Mouse (Mus musculus) myocyte (in vitro differentiated cells): ENCODE data around the gene Dcun1d5. TPM values are rescaled to one million over a fixed set of nuclear protein-coding genes. Genes with fewer than 3 reads are reported as not detected.

Experiments used
- H3K27me3 ChIP-seq: one replicate; pipeline ENCODE4 v1.6.1; 2011; ENCODE audit not compliant: control insufficient read depth, insufficient read depth, insufficient read length
- H3K36me3 ChIP-seq: one replicate; pipeline ENCODE4 v1.6.1; 2011; ENCODE audit not compliant: control insufficient read depth, insufficient read depth
- H3K4me2 ChIP-seq: one replicate; pipeline ENCODE4 v1.6.1; 2011; ENCODE audit warnings: low read depth, control low read depth
- H3K4me3 ChIP-seq: one replicate; pipeline ENCODE4 v1.5.1; 2011; ENCODE audit warnings: mild to moderate bottlenecking, control low read depth, moderate library complexity
- H3K79me2 ChIP-seq: one replicate; pipeline ENCODE4 v1.6.1; 2011; ENCODE audit not compliant: control insufficient read depth, insufficient read depth
- H3ac ChIP-seq: one replicate; pipeline ENCODE4 v1.6.1; 2011; ENCODE audit not compliant: control insufficient read depth, insufficient read length
- CEBPB ChIP-seq: IDR thresholded peaks from 2 replicates; pipeline ENCODE4 v1.6.1; 2011; ENCODE audit warnings: mild to moderate bottlenecking, moderate library complexity; ENCODE audit not compliant: poor library complexity, insufficient read depth, severe bottlenecking
- E2F4 ChIP-seq: IDR thresholded peaks from one replicate; pipeline ENCODE4 v1.6.1; 2011; ENCODE audit warnings: mild to moderate bottlenecking, control low read depth, moderate library complexity; ENCODE audit not compliant: insufficient read depth
- MAX ChIP-seq: IDR thresholded peaks from one replicate; pipeline ENCODE4 v1.6.1; 2011; ENCODE audit warnings: low read depth, mild to moderate bottlenecking, control low read depth
- MYOD1 ChIP-seq, 3 experiments: IDR thresholded peaks; one replicate each; pipeline ENCODE4 v1.6.1; 2011; ENCODE audit warnings: control low read depth in 2 of 3, low read depth in 2 of 3, mild to moderate bottlenecking in 2 of 3, moderate library complexity in 1 of 3; ENCODE audit not compliant: insufficient read length in 2 of 3, control insufficient read depth in 1 of 3
- MYOG ChIP-seq, 3 experiments: IDR thresholded peaks; one replicate each; pipeline ENCODE4 v1.6.1; 2011; ENCODE audit warnings: control low read depth in 2 of 3, low read depth in 2 of 3, mild to moderate bottlenecking in 2 of 3; ENCODE audit not compliant: insufficient read length in 2 of 3, control insufficient read depth in 1 of 3, insufficient read depth in 1 of 3
- POLR2A ChIP-seq: IDR thresholded peaks from one replicate; pipeline ENCODE4 v1.6.1; 2011; ENCODE audit warnings: low read depth, mild to moderate bottlenecking, control low read depth, moderate library complexity; ENCODE audit not compliant: insufficient read length
- POLR2AphosphoS2 ChIP-seq: IDR thresholded peaks from one replicate; pipeline ENCODE4 v1.6.1; 2011; ENCODE audit warnings: low read depth, control low read depth; ENCODE audit not compliant: insufficient read length
- REST ChIP-seq: IDR thresholded peaks from one replicate; pipeline ENCODE4 v1.6.1; 2011; ENCODE audit warnings: mild to moderate bottlenecking, control low read depth, moderate library complexity; ENCODE audit not compliant: insufficient read depth, insufficient read length
- SRF ChIP-seq: IDR thresholded peaks from one replicate; pipeline ENCODE4 v1.6.1; 2011; ENCODE audit warnings: low read depth; ENCODE audit not compliant: control insufficient read depth, insufficient read length
- TCF12 ChIP-seq: IDR thresholded peaks from one replicate; pipeline ENCODE4 v1.6.1; 2011; ENCODE audit warnings: mild to moderate bottlenecking, control low read depth; ENCODE audit not compliant: poor library complexity, insufficient read depth, severe bottlenecking
- TCF3 ChIP-seq: IDR thresholded peaks from one replicate; pipeline ENCODE4 v1.6.1; 2011; ENCODE audit warnings: low read depth, control low read depth; ENCODE audit not compliant: insufficient read length
- USF1 ChIP-seq: IDR thresholded peaks from one replicate; pipeline ENCODE4 v1.6.1; 2011; ENCODE audit warnings: low read depth, mild to moderate bottlenecking, control low read depth, moderate library complexity
- polyA plus RNA-seq: library from polyadenylated mRNA; unstranded; fragments of >200 nt; fragmentation: generic; extraction: Trizol; gene quantifications from one replicate; pipeline ENCODE4 v1.2.1, GENCODE M21; 2012; ENCODE audit warnings: missing spikeins

Dcun1d5 gene
- 48.9 TPM for polyA plus RNA-seq

- Histone ChIP-seq H3K4me3 (peak within 1 kb of the TSS; percentile 78), H3K27me3 (no peaks in the 10 kb centered on the region), H3K36me3 (peaks cover 4% of the 10 kb centered on the region), H3K4me2 (peak within 1 kb of the TSS; percentile 91), H3K79me2 (peaks cover 52% of the 10 kb centered on the region), H3ac (peak within 1 kb of the TSS; percentile 71)
- TF ChIP-seq POLR2A (peak; percentile 87), POLR2AphosphoS2 (peak; percentile 79), TCF12 (no peak), MAX (no peak), USF1 (no peak)
Measured at GRCm38 (mm10) chr9:7184172-7184896, at the start of gene Dcun1d5, which contains the start of gene Dync2h1. Gene Dcun1d5, plus strand, starts transcription at chr9:7184520. Gene Dync2h1, minus strand, starts transcription at chr9:7184446.

DNA sequence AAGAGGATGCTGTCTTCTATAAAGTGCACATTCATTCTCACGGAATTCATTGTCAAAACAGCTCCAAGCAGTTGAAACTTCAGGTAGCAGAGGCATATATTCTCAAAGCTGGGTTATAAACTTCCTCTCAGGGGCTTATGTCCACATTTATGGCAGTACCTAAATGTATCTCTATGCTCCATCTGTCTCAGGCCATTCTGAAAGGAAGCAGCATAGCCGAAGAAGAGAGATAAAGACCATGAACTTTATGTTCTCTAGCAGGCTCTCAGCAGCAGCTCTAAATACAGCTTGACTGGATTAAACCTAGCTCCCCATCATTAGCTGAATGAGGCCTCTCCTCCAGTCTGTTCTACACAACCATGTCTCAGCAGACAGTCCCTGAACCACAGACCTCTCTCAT is 29.9 kb upstream of the Dcun1d5 start:
- Histone ChIP-seq H3K4me3 (no peak overlapping the region), H3K27me3 (no peaks in the 10 kb centered on the region), H3ac (no peak overlapping the region), H3K4me2 (no peak overlapping the region), H3K36me3 (peaks cover 14% of the 10 kb centered on the region), H3K79me2 (no peaks in the 10 kb centered on the region)
- no peak for TF ChIP-seq CEBPB
- no peak for TF ChIP-seq MYOG (IDR thresholded peaks at IDR 0.05; ENCODE audit: control insufficient read depth in 1 of 3, insufficient read depth in 1 of 3, insufficient read length in 2 of 3, low read depth in 2 of 3)
- TF ChIP-seq MAX: no peak
- TF ChIP-seq SRF: no peak
- no peak for TF ChIP-seq POLR2A
- no peak for TF ChIP-seq REST
- TF ChIP-seq MYOD1 (IDR thresholded peaks at IDR 0.05; ENCODE audit: control insufficient read depth in 1 of 3, insufficient read length in 2 of 3, low read depth in 2 of 3): no peak
- no peak for TF ChIP-seq TCF12
- no peak for TF ChIP-seq USF1
- TF ChIP-seq POLR2AphosphoS2: no peak

GRCm38 (mm10) chr9:7158605-7159004 is 25.7 kb upstream of the Dcun1d5 start:
- H3K27me3 ChIP-seq: no peaks in the 10 kb centered on the region
- no peak overlapping the region for H3K4me2 ChIP-seq
- no peak overlapping the region for H3ac ChIP-seq
- H3K4me3 ChIP-seq: no peak overlapping the region
- TF ChIP-seq MAX: no peak
- TF ChIP-seq TCF12: no peak
- no peak for TF ChIP-seq CEBPB
- TF ChIP-seq MYOG (IDR thresholded peaks at IDR 0.05; ENCODE audit: control insufficient read depth in 1 of 3, insufficient read depth in 1 of 3, insufficient read length in 2 of 3, low read depth in 2 of 3): no peak
- TF ChIP-seq MYOD1 (IDR thresholded peaks at IDR 0.05; ENCODE audit: control insufficient read depth in 1 of 3, insufficient read length in 2 of 3, low read depth in 2 of 3): no peak
- no peak for TF ChIP-seq TCF3
- no peak for TF ChIP-seq POLR2AphosphoS2
- TF ChIP-seq SRF: no peak
- TF ChIP-seq E2F4: no peak
- no peak for TF ChIP-seq POLR2A
- H3K79me2 ChIP-seq: no peaks in the 10 kb centered on the region
- H3K36me3 ChIP-seq: peaks cover 25% of the 10 kb centered on the region

DNA sequence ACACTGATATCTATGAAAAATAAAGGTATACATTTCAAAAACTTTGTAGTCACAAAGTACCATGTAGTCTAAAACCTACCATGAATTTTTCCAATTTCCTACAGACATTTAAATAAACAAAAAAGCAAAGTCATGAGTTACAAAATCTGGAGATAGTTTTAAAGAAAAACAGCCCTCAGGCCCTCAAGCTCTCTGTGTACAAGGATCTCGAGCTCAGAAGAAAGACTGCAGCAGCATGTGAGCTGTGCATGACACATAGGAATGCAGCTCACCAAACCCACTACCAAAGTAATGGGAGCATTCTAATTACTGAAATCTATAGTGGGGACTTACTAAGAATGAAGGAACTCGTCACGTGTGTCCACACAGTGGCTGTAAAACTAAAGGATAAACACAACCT is 24.6 kb upstream of the Dcun1d5 start:
- Histone ChIP-seq H3K27me3 (no peaks in the 10 kb centered on the region), H3K4me3 (no peak overlapping the region), H3ac (no peak overlapping the region), H3K36me3 (peaks cover 22% of the 10 kb centered on the region), H3K79me2 (no peaks in the 10 kb centered on the region), H3K4me2 (no peak overlapping the region)
- no peak for TF ChIP-seq REST
- TF ChIP-seq MYOG (IDR thresholded peaks at IDR 0.05; ENCODE audit: control insufficient read depth in 1 of 3, insufficient read depth in 1 of 3, insufficient read length in 2 of 3, low read depth in 2 of 3): no peak
- TF ChIP-seq TCF3: no peak
- TF ChIP-seq USF1: no peak
- TF ChIP-seq TCF12: no peak
- TF ChIP-seq MAX: no peak
- TF ChIP-seq CEBPB: no peak
- no peak for TF ChIP-seq SRF
- no peak for TF ChIP-seq POLR2A
- TF ChIP-seq MYOD1 (IDR thresholded peaks at IDR 0.05; ENCODE audit: control insufficient read depth in 1 of 3, insufficient read length in 2 of 3, low read depth in 2 of 3): no peak
- no peak for TF ChIP-seq E2F4
- no peak for TF ChIP-seq POLR2AphosphoS2

DNA sequence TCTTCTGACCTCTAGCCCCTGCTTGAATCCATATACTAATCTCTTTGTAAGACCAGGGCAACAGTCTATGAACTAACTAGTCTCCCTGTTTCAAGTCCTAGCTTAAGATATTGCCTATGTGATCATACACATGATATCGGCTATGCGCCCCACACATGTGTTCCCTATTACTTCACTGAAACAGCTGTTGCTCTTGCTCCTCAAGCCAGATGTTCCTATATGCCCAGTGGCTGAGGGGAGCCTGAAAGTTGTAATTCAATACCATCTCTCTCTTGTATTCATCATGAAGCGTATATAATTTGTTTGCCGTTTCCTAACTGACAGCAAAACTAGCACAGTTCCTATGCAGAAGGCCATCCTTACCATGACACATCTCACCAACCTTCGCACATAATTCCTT is 23.6 kb upstream of the Dcun1d5 start:
- H3K79me2 ChIP-seq: no peaks in the 10 kb centered on the region
- H3ac ChIP-seq: no peak overlapping the region
- no peak overlapping the region for H3K4me2 ChIP-seq
- H3K4me3 ChIP-seq: no peak overlapping the region
- TF ChIP-seq SRF (no peak), POLR2A (no peak), TCF12 (no peak), MAX (no peak), CEBPB (no peak), E2F4 (no peak), MYOG (IDR thresholded peaks at IDR 0.05; ENCODE audit: control insufficient read depth in 1 of 3, insufficient read depth in 1 of 3, insufficient read length in 2 of 3, low read depth in 2 of 3) (no peak), USF1 (no peak), REST (no peak), POLR2AphosphoS2 (no peak), TCF3 (no peak), MYOD1 (IDR thresholded peaks at IDR 0.05; ENCODE audit: control insufficient read depth in 1 of 3, insufficient read length in 2 of 3, low read depth in 2 of 3) (no peak)
- H3K36me3 ChIP-seq: peaks cover 17% of the 10 kb centered on the region
- no peaks in the 10 kb centered on the region for H3K27me3 ChIP-seq
